Mouse (Mus musculus): ENCODE results near the gene Sh2b1. TPM values are rescaled to one million over a fixed set of nuclear protein-coding genes. Genes with fewer than 3 reads are reported as not detected.

Sh2b1 gene
- 146 TPM in 2 replicates for polyA plus RNA-seq (2012; rRNA removed)

- TF ChIP-seq CTCF (IDR thresholded peaks at IDR 0.05; ENCODE audit: borderline replicate concordance, control insufficient read depth, extremely low read depth, insufficient read depth, low read length, poor library complexity) (peak; percentile 56; the same call in 1 of the 2 replicates), POLR2A (IDR thresholded peaks at IDR 0.05; ENCODE audit: control insufficient read depth, extremely low read depth, insufficient read depth, low read length, poor library complexity) (peak; percentile 96)
- WGBS, result under 1% methylated on average over 53 of the region's 53 CpGs
- DNase-seq, result peak; percentile 93
- peaks cover 43% of the 10 kb centered on the region for H3K4me1 ChIP-seq (replicated peaks; ENCODE audit: control insufficient read depth, insufficient read depth, low read length)
- peak within 1 kb of the TSS; percentile 56 for H3K4me3 ChIP-seq (ENCODE audit: control insufficient read depth, insufficient read depth, low read length)
- H3K27me3 ChIP-seq (ENCODE audit: control insufficient read depth, insufficient read depth, low read length), result no peaks in the 10 kb centered on the region
- H3K36me3 ChIP-seq (ENCODE audit: control insufficient read depth, insufficient read depth, low read length), result 0 out of 2 replicates have a peak, but pooled peaks cover 3% of the 10 kb centered on the region
- peak within 1 kb of the TSS; percentile 72 for H3K27ac ChIP-seq (ENCODE audit: control insufficient read depth, insufficient read depth, low read length)
These were observed at the start of gene Sh2b1 for GRCm38 (mm10) chr7:126474993-126475581. TSS of gene Sh2b1 (minus strand) at chr7:126475424.

- H3K27ac ChIP-seq (ENCODE audit: control insufficient read depth, insufficient read depth, low read length), result no peak overlapping the region
- no peak for DNase-seq
- H3K4me3 ChIP-seq (ENCODE audit: control insufficient read depth, insufficient read depth, low read length), result no peak overlapping the region
- H3K27me3 ChIP-seq (ENCODE audit: control insufficient read depth, insufficient read depth, low read length), result no peaks in the 10 kb centered on the region
- no peaks in the 10 kb centered on the region for H3K36me3 ChIP-seq (ENCODE audit: control insufficient read depth, insufficient read depth, low read length)
- WGBS, result 88% methylated on average over 3 of the region's 3 CpGs
- TF ChIP-seq CTCF (IDR thresholded peaks at IDR 0.05; ENCODE audit: borderline replicate concordance, control insufficient read depth, extremely low read depth, insufficient read depth, low read length, poor library complexity) (no peak), POLR2A (IDR thresholded peaks at IDR 0.05; ENCODE audit: control insufficient read depth, extremely low read depth, insufficient read depth, low read length, poor library complexity) (no peak)
- H3K4me1 ChIP-seq (replicated peaks; ENCODE audit: control insufficient read depth, insufficient read depth, low read length), result no peaks in the 10 kb centered on the region
These were observed 48.1 kb upstream of the Sh2b1 start for GRCm38 (mm10) chr7:126523316-126523715.

- Histone ChIP-seq H3K4me3 (ENCODE audit: control insufficient read depth, insufficient read depth, low read length) (no peak overlapping the region), H3K27me3 (ENCODE audit: control insufficient read depth, insufficient read depth, low read length) (no peaks in the 10 kb centered on the region), H3K27ac (ENCODE audit: control insufficient read depth, insufficient read depth, low read length) (no peak overlapping the region), H3K4me1 (replicated peaks; ENCODE audit: control insufficient read depth, insufficient read depth, low read length) (no peaks in the 10 kb centered on the region), H3K36me3 (ENCODE audit: control insufficient read depth, insufficient read depth, low read length) (no peaks in the 10 kb centered on the region)
- no peak for DNase-seq
- 86% methylated on average over 2 of the region's 2 CpGs for WGBS
- no peak for TF ChIP-seq CTCF (IDR thresholded peaks at IDR 0.05; ENCODE audit: borderline replicate concordance, control insufficient read depth, extremely low read depth, insufficient read depth, low read length, poor library complexity)
- TF ChIP-seq POLR2A (IDR thresholded peaks at IDR 0.05; ENCODE audit: control insufficient read depth, extremely low read depth, insufficient read depth, low read length, poor library complexity), result no peak
These were observed 44.3 kb upstream of the Sh2b1 start for GRCm38 (mm10) chr7:126519513-126519912.

GRCm38 (mm10) chr7:126518261-126518941 lies 43.2 kb upstream of the Sh2b1 start:
- DNase-seq, result no peak
- 98% methylated on average over 5 of the region's 5 CpGs for WGBS
- Histone ChIP-seq H3K27me3 (ENCODE audit: control insufficient read depth, insufficient read depth, low read length) (no peaks in the 10 kb centered on the region), H3K36me3 (ENCODE audit: control insufficient read depth, insufficient read depth, low read length) (no peaks in the 10 kb centered on the region), H3K4me3 (ENCODE audit: control insufficient read depth, insufficient read depth, low read length) (no peak overlapping the region), H3K27ac (ENCODE audit: control insufficient read depth, insufficient read depth, low read length) (no peak overlapping the region), H3K4me1 (replicated peaks; ENCODE audit: control insufficient read depth, insufficient read depth, low read length) (no peaks in the 10 kb centered on the region)
- no peak for TF ChIP-seq CTCF (IDR thresholded peaks at IDR 0.05; ENCODE audit: borderline replicate concordance, control insufficient read depth, extremely low read depth, insufficient read depth, low read length, poor library complexity)
- TF ChIP-seq POLR2A (IDR thresholded peaks at IDR 0.05; ENCODE audit: control insufficient read depth, extremely low read depth, insufficient read depth, low read length, poor library complexity), result no peak

GRCm38 (mm10) chr7:126511287-126511686 lies 36.1 kb upstream of the Sh2b1 start:
- TF ChIP-seq CTCF (IDR thresholded peaks at IDR 0.05; ENCODE audit: borderline replicate concordance, control insufficient read depth, extremely low read depth, insufficient read depth, low read length, poor library complexity) (no peak), POLR2A (IDR thresholded peaks at IDR 0.05; ENCODE audit: control insufficient read depth, extremely low read depth, insufficient read depth, low read length, poor library complexity) (no peak)
- Histone ChIP-seq H3K27ac (ENCODE audit: control insufficient read depth, insufficient read depth, low read length) (no peak overlapping the region), H3K4me3 (ENCODE audit: control insufficient read depth, insufficient read depth, low read length) (no peak overlapping the region), H3K36me3 (ENCODE audit: control insufficient read depth, insufficient read depth, low read length) (no peaks in the 10 kb centered on the region), H3K27me3 (ENCODE audit: control insufficient read depth, insufficient read depth, low read length) (no peaks in the 10 kb centered on the region), H3K4me1 (replicated peaks; ENCODE audit: control insufficient read depth, insufficient read depth, low read length) (no peaks in the 10 kb centered on the region)
- DNase-seq, result no peak
- 85% methylated on average over 3 of the region's 3 CpGs for WGBS

- DNase-seq, result no peak
- WGBS, result 93% methylated on average over 8 of the region's 8 CpGs
- Histone ChIP-seq H3K4me1 (replicated peaks; ENCODE audit: control insufficient read depth, insufficient read depth, low read length) (no peaks in the 10 kb centered on the region), H3K36me3 (ENCODE audit: control insufficient read depth, insufficient read depth, low read length) (no peaks in the 10 kb centered on the region), H3K27me3 (ENCODE audit: control insufficient read depth, insufficient read depth, low read length) (no peaks in the 10 kb centered on the region), H3K27ac (ENCODE audit: control insufficient read depth, insufficient read depth, low read length) (no peak overlapping the region), H3K4me3 (ENCODE audit: control insufficient read depth, insufficient read depth, low read length) (no peak overlapping the region)
- TF ChIP-seq CTCF (IDR thresholded peaks at IDR 0.05; ENCODE audit: borderline replicate concordance, control insufficient read depth, extremely low read depth, insufficient read depth, low read length, poor library complexity) (no peak), POLR2A (IDR thresholded peaks at IDR 0.05; ENCODE audit: control insufficient read depth, extremely low read depth, insufficient read depth, low read length, poor library complexity) (no peak)
These were observed 32.0 kb upstream of the Sh2b1 start for GRCm38 (mm10) chr7:126507126-126507778.

Measured in thymus, adult 2 months (tissue).